Mouse (Mus musculus): ENCODE results near the gene Vwa2.

DNA sequence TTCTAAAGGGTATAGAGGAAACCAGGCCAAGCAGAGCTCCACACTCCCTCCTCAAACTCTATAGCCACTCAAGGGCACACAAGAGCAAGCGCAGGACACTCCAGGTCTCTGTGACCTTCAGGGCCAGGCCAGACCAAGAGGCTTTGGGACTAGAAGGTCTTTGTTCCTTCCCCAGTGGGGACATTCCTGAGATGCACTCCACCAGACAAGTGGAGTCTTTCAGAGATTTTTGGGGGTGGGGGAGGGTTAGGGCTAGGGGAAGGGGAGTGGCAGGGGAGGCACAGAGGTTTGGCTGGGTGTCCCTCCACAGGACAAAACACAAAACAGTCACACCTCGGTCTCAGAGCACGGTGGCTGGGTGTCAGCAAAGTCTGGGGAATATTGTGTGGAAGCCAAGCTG is 85.6 kb downstream of the Vwa2 start:
- TF ChIP-seq CTCF (conservative IDR thresholded peaks at IDR 0.05; ENCODE audit: low read length) (no peak), NANOG (IDR thresholded peaks at IDR 0.05; ENCODE audit: borderline replicate concordance, low read length) (no peak), POU5F1 (IDR thresholded peaks at IDR 0.05; ENCODE audit: borderline replicate concordance, low read length) (no peak)

Measured in E14TG2a.4 (cell line).